Mouse (Mus musculus) left cerebral cortex, adult 2 months (tissue): ENCODE data around the gene Adad1. TPM values are rescaled to one million over a fixed set of nuclear protein-coding genes. Genes with fewer than 3 reads are reported as not detected.

Experiments
- DNase-seq, 2 experiments: peaks; one replicate each; pipeline ENCODE4 v3.0.0; 2021 to 2022; ENCODE audit warnings: low spot score in 2 of 2, mixed read lengths in 1 of 2; ENCODE audit errors: extremely low spot score in 1 of 2
- H3K27ac ChIP-seq: fragments of 200-600 bp; 2 replicates; pipeline ENCODE4 v1.8.1; 2022
- H3K4me3 ChIP-seq: fragments of 200-600 bp; 2 replicates; pipeline ENCODE4 v1.8.1; 2022
- CTCF ChIP-seq: fragments of 200-600 bp; IDR thresholded peaks from 2 replicates; pipeline ENCODE4 v1.8.1; 2022; ENCODE audit warnings: antibody characterized with exemption, mild to moderate bottlenecking, moderate library complexity
- intact Hi-C: fragments of 180-260 bp; cut with DNase I; formaldehyde crosslinking; loops from one replicate; pipeline ENCODE4 v1.15.1; 2025
- total RNA-seq, 2 experiments: library from RNA; stranded (reverse); gene quantifications; 2 replicates each; pipeline ENCODE4 v1.2.3; 2021

Gene Adad1
- total RNA-seq, 2 experiments from 2014 or later = not detected

- DNase-seq = no peak
- intact Hi-C loops = no loop called here
- Histone ChIP-seq H3K27ac (no peak overlapping the region), H3K4me3 (no peak overlapping the region)
- TF ChIP-seq CTCF = no peak
Observed at GRCm38 (mm10) chr3:37140168-37140906, 77.0 kb downstream of the Adad1 start.

GRCm38 (mm10) chr3:37141827-37142226 lies 78.5 kb downstream of the Adad1 start:
- DNase-seq = no peak
- TF ChIP-seq CTCF = no peak
- H3K4me3 ChIP-seq = no peak overlapping the region
- intact Hi-C loops = no loop called here
- no peak overlapping the region for H3K27ac ChIP-seq

- no peak overlapping the region for H3K4me3 ChIP-seq
- DNase-seq = no peak
- intact Hi-C loops = no loop called here
- H3K27ac ChIP-seq = no peak overlapping the region
- TF ChIP-seq CTCF = no peak
Observed at GRCm38 (mm10) chr3:37144979-37145378, 81.7 kb downstream of the Adad1 start.

GRCm38 (mm10) chr3:37146406-37146805 lies 83.1 kb downstream of the Adad1 start:
- DNase-seq = no peak
- Histone ChIP-seq H3K4me3 (no peak overlapping the region), H3K27ac (no peak overlapping the region)
- intact Hi-C loops = no loop called here
- TF ChIP-seq CTCF = no peak

- TF ChIP-seq CTCF = no peak
- intact Hi-C loops = no loop called here
- no peak for DNase-seq
Observed at GRCm38 (mm10) chr3:37146810-37147209, 83.5 kb downstream of the Adad1 start.

GRCm38 (mm10) chr3:37152274-37152673 lies 88.9 kb downstream of the Adad1 start:
- no peak overlapping the region for H3K4me3 ChIP-seq
- TF ChIP-seq CTCF = no peak
- no peak overlapping the region for H3K27ac ChIP-seq
- DNase-seq = no peak
- intact Hi-C loops = no loop called here

More at GRCm38 (mm10) chr3:37146810-37147209, 83.5 kb downstream of the Adad1 start:
- Histone ChIP-seq H3K4me3 (no peak overlapping the region), H3K27ac (no peak overlapping the region)

GRCm38 (mm10) chr3:37153004-37153403 lies 89.7 kb downstream of the Adad1 start:
- H3K27ac ChIP-seq = no peak overlapping the region
- no peak overlapping the region for H3K4me3 ChIP-seq
- intact Hi-C loops = no loop called here
- DNase-seq = no peak
- TF ChIP-seq CTCF = no peak

GRCm38 (mm10) chr3:37154396-37154795 lies 91.1 kb downstream of the Adad1 start:
- intact Hi-C loops = no loop called here

GRCm38 (mm10) chr3:37157082-37157481 lies 93.8 kb downstream of the Adad1 start:
- Histone ChIP-seq H3K4me3 (no peak overlapping the region), H3K27ac (no peak overlapping the region)
- TF ChIP-seq CTCF = no peak
- intact Hi-C loops = no loop called here
- DNase-seq = no peak

More at GRCm38 (mm10) chr3:37154396-37154795, 91.1 kb downstream of the Adad1 start:
- no peak for DNase-seq
- Histone ChIP-seq H3K4me3 (no peak overlapping the region), H3K27ac (no peak overlapping the region)
- no peak for TF ChIP-seq CTCF

- no peak for TF ChIP-seq CTCF
Observed at GRCm38 (mm10) chr3:37158246-37158645, 94.9 kb downstream of the Adad1 start.

GRCm38 (mm10) chr3:37161096-37161495 lies 97.8 kb downstream of the Adad1 start:
- no peak for TF ChIP-seq CTCF
- Histone ChIP-seq H3K4me3 (no peak overlapping the region), H3K27ac (no peak overlapping the region)
- no peak for DNase-seq
- intact Hi-C loops = no loop called here

More at GRCm38 (mm10) chr3:37158246-37158645, 94.9 kb downstream of the Adad1 start:
- Histone ChIP-seq H3K27ac (no peak overlapping the region), H3K4me3 (no peak overlapping the region)
- no peak for DNase-seq
- intact Hi-C loops = no loop called here

- intact Hi-C loops = loop anchor here (5.0 kb wide), 1 partner anchor 57 kb away; no protein-coding TSS in a partner anchor
- Histone ChIP-seq H3K4me3 (no peak overlapping the region), H3K27ac (no peak overlapping the region)
- TF ChIP-seq CTCF = no peak
- DNase-seq = no peak
Observed at GRCm38 (mm10) chr3:37169283-37169682, 106.0 kb downstream of the Adad1 start.

Other genes with a start within 250 kb of the Adad1 start
- gene 4932438A13Rik, start 200.4 kb upstream of the Adad1 start, total RNA-seq = 100 to 1,000 TPM; 122 to 126 TPM
- not detected for gene Il2, start 62.4 kb downstream of the Adad1 start, total RNA-seq
- under 1 TPM in 1 of 2 experiments, not detected in 1; 0.14 TPM for gene Il21, start 169.1 kb downstream of the Adad1 start, total RNA-seq
- gene Bbs12, start 249.0 kb downstream of the Adad1 start, total RNA-seq = 1 to 10 TPM; 5.5 to 6.0 TPM
- gene Cetn4, start 249.2 kb downstream of the Adad1 start, total RNA-seq = 10 to 100 TPM in 1 of 2 experiments, 1 to 10 TPM in 1; 9.3 to 11.6 TPM